Mouse (Mus musculus): ENCODE measurements around the gene 5730522E02Rik.
"Not testable (repeated sequence)": the region's sequence is repeated elsewhere in the genome, so short reads cannot be mapped to it uniquely, and the experiment has no call there.

Gene 5730522E02Rik

GRCm38 (mm10) chr11:26210582-26211180 is at the start of gene 5730522E02Rik:
Gene 5730522E02Rik, minus strand, starts transcription at chr11:26210763.
- DNase-seq (ENCODE audit: low spot score in 2 of 2): no peak

GRCm38 (mm10) chr11:26236540-26236939 is 26.0 kb upstream of the 5730522E02Rik start:
- DNase-seq (ENCODE audit: low spot score in 2 of 2): no peak

- DNase-seq (ENCODE audit: low spot score in 2 of 2): no peak
Observed at GRCm38 (mm10) chr11:26229895-26230294, 19.3 kb upstream of the 5730522E02Rik start.

GRCm38 (mm10) chr11:26213643-26214042 is 3.1 kb upstream of the 5730522E02Rik start:
- DNase-seq (ENCODE audit: low spot score in 2 of 2): not testable (repeated sequence)

- DNase-seq (ENCODE audit: low spot score in 2 of 2): peak; percentile 20 to 48
Observed at GRCm38 (mm10) chr11:26209811-26210581, 567 bp downstream of the 5730522E02Rik start.

DNA sequence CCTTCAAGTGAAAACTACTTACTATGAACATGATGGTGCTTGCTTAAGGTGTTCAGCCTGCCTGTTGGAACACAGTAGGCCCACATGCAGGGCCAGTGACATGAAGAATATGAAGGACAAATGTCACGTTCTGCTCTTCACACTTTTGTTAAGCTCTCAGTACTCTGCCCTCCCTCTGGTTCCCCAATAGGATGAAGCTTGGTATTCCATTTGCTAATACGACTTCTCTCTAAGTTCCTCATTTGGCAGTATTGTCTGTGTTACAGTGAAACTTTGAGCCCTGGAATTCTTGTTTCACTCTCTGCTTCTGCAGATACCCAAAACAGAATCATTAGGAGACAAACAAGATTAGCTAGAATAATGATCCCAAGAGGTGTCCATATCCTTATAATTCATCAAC is 7.1 kb downstream of the 5730522E02Rik start:
- no peak for DNase-seq (ENCODE audit: low spot score in 2 of 2)

DNA sequence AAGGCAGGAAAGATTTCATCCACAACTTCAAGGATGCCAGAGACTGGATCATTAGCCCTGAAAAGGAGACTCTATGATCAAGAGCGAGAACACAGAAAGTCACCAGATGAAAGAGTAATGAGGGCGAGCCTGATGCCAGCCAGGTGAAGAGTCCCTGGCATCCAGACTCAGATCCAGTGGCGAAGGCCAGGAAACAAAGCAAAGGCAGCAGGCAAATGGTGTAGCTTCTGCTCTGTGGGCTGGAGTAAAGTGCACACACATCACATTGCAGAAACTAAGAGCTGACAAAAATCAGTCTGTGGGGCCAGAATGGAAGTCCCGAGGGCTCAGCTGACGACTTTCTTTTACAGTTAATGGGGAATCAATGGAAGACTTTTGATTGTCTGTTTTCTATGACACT is 7.7 kb downstream of the 5730522E02Rik start:
- DNase-seq (ENCODE audit: low spot score in 2 of 2): no peak

DNA sequence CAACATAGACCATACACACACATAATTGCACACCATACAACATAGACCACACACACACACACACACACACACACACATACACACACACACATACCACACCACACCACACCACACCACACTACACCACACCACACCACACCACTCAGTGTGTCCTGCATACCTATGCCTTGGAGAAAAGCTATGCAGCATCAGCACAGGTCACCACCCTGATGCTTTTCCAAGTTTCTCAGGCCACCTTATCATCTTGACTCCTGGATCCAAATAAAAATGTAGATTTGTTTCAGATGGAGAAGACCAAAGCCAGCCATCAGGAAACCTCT is 8.8 kb downstream of the 5730522E02Rik start:
- DNase-seq (ENCODE audit: low spot score in 2 of 2): no peak

DNA sequence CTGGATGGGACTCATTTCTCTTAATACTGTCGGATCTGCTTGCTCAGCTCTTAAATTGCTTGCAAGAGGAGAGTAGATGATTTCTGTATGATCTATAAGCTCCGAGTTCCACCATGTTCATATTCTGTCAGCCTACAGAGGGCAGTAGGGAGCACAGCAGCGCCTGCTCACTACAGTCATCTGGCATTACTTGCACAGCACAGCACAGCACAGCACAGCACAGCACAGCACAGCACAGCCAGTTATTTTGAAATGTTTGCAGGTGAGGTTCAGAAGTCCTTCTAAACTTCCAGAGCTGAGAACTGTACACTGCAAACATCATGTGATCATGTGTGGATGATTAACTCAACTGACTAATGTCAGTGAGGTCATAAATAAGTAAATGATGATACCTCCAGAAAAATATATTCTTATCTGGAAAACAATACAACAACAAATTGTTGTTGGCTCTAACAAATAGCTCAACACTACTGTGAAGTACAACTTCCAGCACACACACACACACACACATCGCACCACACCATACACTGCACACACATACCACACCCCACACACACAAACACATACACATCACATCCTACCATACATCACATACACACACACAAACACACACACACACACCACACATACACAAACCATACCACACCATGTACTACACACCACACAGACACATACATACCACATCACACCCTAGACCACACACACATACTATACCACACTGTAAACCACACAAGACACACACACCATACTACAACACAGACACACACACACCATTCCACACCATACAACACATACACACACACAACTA is 9.4 kb downstream of the 5730522E02Rik start:
- peak; percentile 36 to 49 for DNase-seq (ENCODE audit: low spot score in 2 of 2)

- DNase-seq (ENCODE audit: low spot score in 2 of 2): no peak
Observed at GRCm38 (mm10) chr11:26195468-26195867, 15.1 kb downstream of the 5730522E02Rik start.

DNA sequence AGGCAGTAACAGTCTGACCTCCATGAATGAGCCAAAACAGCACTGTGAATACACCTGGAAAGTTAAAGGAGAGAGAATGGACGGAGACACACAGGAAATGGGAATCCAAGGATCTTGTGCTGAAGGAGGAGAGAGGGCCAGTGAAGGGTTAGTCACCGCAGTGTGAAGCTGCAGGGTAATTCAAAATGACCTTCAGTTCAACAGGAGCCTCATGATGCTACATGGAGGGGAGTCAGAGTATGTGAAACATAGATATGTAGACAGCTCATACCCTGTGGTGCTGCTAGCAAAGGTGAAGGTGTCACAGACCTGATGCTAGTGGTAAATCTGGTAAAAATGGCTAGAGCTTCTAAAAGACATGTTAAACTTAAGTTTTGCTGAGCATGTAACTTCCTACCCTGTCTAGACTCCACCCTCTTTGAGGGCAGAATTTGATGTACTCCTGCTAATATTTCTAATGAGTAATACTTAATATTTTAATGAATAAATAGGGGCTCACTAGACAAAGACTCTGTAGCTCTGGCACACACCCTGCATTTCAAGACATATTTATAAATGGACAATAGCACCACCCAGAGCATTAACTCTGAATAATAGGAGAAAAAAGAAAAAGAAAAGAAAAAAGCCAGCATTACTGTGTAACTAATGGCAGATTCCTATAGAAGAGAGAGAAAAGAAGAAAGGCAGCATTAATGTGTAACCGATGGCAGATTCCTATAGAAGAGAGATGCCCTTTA is 23.2 kb downstream of the 5730522E02Rik start:
- no peak for DNase-seq (ENCODE audit: low spot score in 2 of 2)

- no peak for DNase-seq (ENCODE audit: low spot score in 2 of 2)
Observed at GRCm38 (mm10) chr11:26170572-26170971, 40.0 kb downstream of the 5730522E02Rik start.

DNA sequence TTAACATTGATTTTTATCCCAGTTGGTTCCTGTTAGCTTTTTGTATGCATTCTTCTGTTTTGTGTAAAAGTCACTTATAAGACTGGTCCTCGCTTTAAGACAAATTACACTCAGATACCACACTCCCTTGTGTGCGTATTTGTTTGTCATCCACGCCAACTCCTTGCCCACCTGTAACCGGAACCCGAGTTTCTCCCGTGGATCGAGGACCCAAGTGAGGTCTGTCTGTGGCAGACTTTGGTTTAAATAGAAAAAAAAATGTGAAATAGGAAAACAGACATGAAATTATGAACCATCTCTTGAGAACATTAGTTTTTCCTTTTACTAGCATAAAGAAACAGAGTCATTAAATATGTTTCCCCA is 43.0 kb downstream of the 5730522E02Rik start:
- no peak for DNase-seq (ENCODE audit: low spot score in 2 of 2)

GRCm38 (mm10) chr11:26166966-26167608 is 43.5 kb downstream of the 5730522E02Rik start:
- DNase-seq (ENCODE audit: low spot score in 2 of 2): no peak

DNA sequence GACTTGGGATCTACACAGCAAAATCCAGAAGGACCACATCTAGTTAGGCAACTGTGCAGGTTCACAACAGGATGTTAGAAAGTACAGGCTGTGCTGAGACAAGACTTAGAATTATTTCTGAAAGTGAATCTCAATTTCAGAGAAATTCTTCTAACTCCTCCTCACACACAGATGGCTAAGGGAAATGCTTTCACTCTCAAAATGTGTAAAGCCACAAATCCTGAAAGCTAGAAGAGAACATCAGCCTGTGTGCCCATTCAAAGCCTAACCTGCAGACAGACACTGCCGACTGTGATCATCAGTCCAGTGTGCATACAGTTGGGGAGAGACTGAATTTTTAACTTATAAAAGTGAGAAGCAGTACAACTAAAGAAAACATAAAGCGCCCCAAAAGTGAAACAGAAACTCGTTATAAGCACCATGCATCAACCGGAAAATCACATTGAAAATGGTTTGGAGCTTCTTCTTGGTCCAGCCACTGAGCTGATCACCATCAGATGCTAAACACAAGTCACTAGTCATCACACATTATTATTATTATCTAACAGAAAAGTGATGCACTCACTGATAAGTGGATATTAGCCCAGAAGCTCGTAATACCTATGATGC is 45.8 kb downstream of the 5730522E02Rik start:
- no peak for DNase-seq (ENCODE audit: low spot score in 2 of 2)

DNA sequence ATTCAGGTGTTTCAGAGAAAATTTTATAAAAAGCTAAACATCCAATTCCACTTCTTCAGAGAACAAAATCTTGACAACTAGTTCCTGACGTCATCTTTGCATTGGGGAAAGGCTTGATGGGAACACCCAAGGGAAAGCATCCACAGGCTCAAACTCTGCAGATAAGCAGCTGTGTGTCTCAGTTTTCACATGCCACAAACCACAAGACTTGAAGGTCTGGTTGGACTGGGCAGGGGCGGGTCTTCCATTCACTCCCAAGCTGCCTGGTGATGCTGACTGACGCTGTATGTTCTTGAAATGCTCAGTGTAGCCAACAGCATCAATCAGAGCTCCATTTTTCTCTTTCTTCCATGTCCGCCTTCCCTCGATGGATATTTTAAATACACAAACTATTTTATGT is 49.2 kb downstream of the 5730522E02Rik start:
- no peak for DNase-seq (ENCODE audit: low spot score in 2 of 2)

DNA sequence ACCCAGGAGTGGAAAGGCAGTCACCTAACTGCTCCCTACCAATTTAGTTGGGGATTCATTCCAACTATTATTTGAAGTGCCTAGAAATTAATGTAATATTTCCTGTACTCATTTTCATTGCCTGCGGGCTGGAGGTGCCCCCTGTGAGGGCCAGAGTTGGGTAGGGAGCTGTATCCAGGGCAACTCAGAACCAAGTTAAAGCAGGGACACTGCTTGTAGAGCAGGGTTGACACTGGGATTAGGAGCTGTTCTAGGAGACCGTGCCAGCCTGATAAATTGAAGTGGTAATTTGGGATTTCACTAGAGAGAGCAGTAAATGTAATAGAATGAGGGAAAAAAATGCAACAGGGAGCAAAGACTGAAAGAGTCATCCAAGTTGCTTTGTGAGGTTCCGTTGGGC is 51.5 kb downstream of the 5730522E02Rik start:
- no peak for DNase-seq (ENCODE audit: low spot score in 2 of 2)

GRCm38 (mm10) chr11:26140024-26140423 is 70.5 kb downstream of the 5730522E02Rik start:
- DNase-seq (ENCODE audit: low spot score in 2 of 2): no peak

GRCm38 (mm10) chr11:26138013-26138412 is 72.5 kb downstream of the 5730522E02Rik start:
- no peak for DNase-seq (ENCODE audit: low spot score in 2 of 2)

GRCm38 (mm10) chr11:26130911-26131310 is 79.7 kb downstream of the 5730522E02Rik start:
- DNase-seq (ENCODE audit: low spot score in 2 of 2): no peak

DNA sequence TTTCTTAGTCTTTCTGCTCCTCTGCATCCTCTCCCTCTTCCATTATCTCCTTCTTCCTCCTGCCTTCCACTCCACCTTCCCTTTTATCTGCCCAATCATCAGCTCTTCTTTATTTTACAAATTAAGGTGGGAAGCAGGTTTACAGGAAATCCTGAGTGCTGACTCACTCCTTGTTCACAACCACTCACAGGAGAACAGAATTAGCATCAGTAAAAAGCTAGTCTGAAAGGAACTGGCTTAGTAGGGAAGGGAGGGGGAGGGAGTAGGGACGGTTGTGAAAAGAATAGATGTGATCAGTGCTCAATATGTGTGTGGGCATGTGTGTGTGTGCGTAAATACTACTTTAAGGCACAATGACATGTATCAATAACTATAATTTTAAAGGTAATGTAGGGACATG is 81.5 kb downstream of the 5730522E02Rik start:
- DNase-seq (ENCODE audit: low spot score in 2 of 2): no peak
